Mouse (Mus musculus): ENCODE data around the gene Cyp2j7. TPM values are rescaled to one million over a fixed set of nuclear protein-coding genes. Genes with fewer than 3 reads are reported as not detected.

Gene Cyp2j7
- not detected in 2 replicates for polyA plus RNA-seq (2012)

DNA sequence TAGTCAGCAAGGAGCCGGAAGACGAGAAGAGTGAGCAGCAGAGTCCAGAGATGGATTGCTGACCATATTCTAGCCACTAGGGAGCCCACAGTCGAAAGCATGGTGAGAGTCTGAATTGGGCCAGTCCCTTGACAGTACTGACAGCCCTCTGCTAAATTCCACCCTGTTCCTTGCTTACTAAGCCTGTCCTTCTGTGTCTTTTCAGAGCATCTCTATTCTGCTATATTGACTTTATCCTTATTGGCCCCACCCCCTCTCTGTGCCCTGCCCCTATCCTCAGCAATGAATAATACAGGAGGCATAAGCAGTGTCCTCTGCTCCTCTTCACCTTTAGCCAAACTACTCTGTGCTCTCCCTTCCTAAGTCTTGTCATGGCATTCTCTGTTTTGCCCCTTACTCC is at the start of gene Cyp2j7:
TSS of gene Cyp2j7 (minus strand) at position 101 of the 400 bp plus-strand sequence.
- TF ChIP-seq GATA1 (IDR thresholded peaks at IDR 0.05; ENCODE audit: low read length) = no peak

DNA sequence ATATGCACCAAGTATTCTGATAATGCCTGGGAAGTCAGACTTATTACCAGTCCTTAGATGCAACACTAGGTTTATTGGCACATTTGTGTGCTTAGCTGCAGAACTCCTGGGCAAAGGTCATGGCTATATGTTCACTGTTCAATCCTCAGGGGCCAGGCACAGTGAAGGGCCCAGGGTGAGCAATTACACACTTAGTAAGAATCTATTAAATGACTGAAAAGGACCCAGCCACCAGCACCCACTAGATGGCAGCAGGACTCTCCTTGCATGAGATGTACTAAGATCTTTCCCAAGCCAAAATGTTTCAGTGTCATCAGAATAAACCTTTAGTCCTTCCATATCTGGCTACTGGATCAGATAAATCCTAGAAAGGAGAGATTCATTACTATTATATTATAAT is 37.4 kb upstream of the Cyp2j7 start:
- no peak for TF ChIP-seq GATA1 (IDR thresholded peaks at IDR 0.05; ENCODE audit: low read length)

DNA sequence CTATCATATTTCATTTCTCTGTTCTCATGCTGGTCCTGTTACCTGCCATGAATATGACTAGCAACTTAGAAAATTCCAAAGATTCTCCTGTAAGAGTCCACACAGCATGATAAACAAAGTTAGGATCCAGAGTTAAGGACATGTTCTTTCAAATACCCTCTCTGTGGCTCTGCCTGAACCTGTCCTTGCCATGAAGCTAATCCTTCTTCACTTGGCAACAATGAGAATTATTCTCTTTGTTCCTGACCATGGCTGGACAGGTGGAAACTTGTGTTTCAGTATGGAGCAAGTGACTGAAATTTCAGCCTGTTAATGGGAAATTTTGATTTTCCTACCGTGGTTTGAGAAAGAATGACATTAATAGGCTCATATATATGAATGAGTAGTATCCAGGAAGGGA is 39.8 kb downstream of the Cyp2j7 start:
- no peak for TF ChIP-seq GATA1 (IDR thresholded peaks at IDR 0.05; ENCODE audit: low read length)

DNA sequence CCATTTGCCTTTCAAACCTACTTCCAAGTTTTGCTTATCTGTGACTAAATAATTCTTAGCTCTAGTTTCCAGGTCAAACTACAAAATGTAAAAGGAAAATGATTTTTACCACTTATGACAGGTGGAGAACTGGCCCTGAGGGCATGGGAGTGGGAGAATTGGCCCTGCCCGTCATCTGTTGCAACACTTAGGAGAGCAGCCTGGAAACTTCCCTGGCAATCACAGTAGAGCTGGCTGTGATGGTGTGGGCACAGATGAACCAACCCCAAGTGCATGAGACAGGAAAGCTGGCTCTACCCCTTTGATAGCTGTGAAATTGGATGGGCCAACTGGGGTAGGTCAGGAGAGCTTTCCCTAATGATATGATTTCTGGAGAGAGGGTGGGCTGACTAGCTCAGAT is 73.6 kb downstream of the Cyp2j7 start:
- no peak for TF ChIP-seq GATA1 (IDR thresholded peaks at IDR 0.05; ENCODE audit: low read length)

DNA sequence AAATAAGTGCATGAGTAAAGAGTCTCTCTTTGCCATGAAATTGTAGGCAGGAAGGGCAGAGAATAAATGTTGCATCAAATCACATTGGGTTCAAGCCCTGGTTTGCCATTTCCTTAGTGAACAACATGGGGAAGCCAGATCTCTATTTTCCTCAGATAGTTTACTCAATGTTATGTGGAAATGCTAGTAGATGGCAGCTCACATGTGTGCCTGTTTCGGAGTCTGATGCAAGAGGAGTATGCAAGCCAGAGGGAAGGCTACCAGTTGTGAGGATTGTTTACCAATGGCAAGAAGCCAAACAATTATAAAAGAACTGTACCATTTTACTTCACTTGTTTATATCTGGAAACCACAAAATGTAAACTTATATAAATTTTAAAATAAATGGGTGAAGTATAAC is 74.9 kb downstream of the Cyp2j7 start:
- TF ChIP-seq GATA1 (IDR thresholded peaks at IDR 0.05; ENCODE audit: low read length) = no peak

Other genes starting within 250 kb of the Cyp2j7 start
- gene Cyp2j13, start 159.1 kb downstream of the Cyp2j7 start, polyA plus RNA-seq (2012) = not detected in 2 replicates
- not detected in 2 replicates for gene Cyp2j12, start 95.5 kb downstream of the Cyp2j7 start, polyA plus RNA-seq (2012)
- gene Cyp2j11, start 112.0 kb upstream of the Cyp2j7 start, polyA plus RNA-seq (2012) = not detected in 2 replicates